Mouse (Mus musculus) hindbrain, embryonic 16.5 days (tissue): ENCODE measurements around the gene Coro2b. TPM values are rescaled to one million over a fixed set of nuclear protein-coding genes. Genes with fewer than 3 reads are reported as not detected.

Experiments used
- ATAC-seq: fragments of 200-750 bp; cut with Nextera tagmentation; 2 replicates; pipeline ENCODE4 v1.8.0; 2017; ENCODE audit warnings: moderate TSS enrichment, moderate library complexity
- H3K27ac ChIP-seq: fragments of 300-500 bp; sonication (generic); 2 replicates; pipeline ENCODE4 v1.5.1; 2014; ENCODE audit warnings: low read depth, mild to moderate bottlenecking, control low read depth, low read length, moderate library complexity
- H3K27me3 ChIP-seq: fragments of 300-500 bp; sonication (generic); replicated peaks from 2 replicates; pipeline ENCODE4 v1.6.1; 2014; ENCODE audit warnings: low read length; ENCODE audit not compliant: control insufficient read depth, insufficient read depth
- H3K36me3 ChIP-seq: fragments of 300-500 bp; sonication (generic); 2 replicates; pipeline ENCODE4 v1.6.1; 2014; ENCODE audit warnings: mild to moderate bottlenecking, low read length, moderate library complexity, mixed read lengths; ENCODE audit not compliant: control insufficient read depth, insufficient read depth
- H3K4me1 ChIP-seq: fragments of 300-500 bp; sonication (generic); 2 replicates; pipeline ENCODE4 v1.6.1; 2014; ENCODE audit warnings: low read depth, low read length; ENCODE audit not compliant: control insufficient read depth, insufficient read depth
- H3K4me2 ChIP-seq: fragments of 300-500 bp; sonication (generic); 2 replicates; pipeline ENCODE4 v1.6.1; 2014; ENCODE audit warnings: mild to moderate bottlenecking, low read length, control low read depth, moderate library complexity
- H3K4me3 ChIP-seq: fragments of 300-500 bp; sonication (generic); 2 replicates; pipeline ENCODE4 v1.5.1; 2014; ENCODE audit warnings: mild to moderate bottlenecking, low read length, control low read depth, moderate library complexity
- H3K9ac ChIP-seq: fragments of 300-500 bp; sonication (generic); 2 replicates; pipeline ENCODE4 v1.6.1; 2014; ENCODE audit warnings: low read depth, mild to moderate bottlenecking, control low read depth, low read length, moderate library complexity
- H3K9me3 ChIP-seq: fragments of 300-500 bp; sonication (generic); 2 replicates; pipeline ENCODE4 v1.6.1; 2014; ENCODE audit warnings: mild to moderate bottlenecking, low read length, moderate library complexity; ENCODE audit not compliant: control insufficient read depth
- WGBS: fragments of 180-500 bp; shearing (Covaris S2); extraction: QIAGEN DNeasy Blood & Tissue Kit; methylation state at CpG from one replicate; pipeline ENCODE4 v1.1.7; 2014; 5-methylcytosine and 5-hydroxymethylcytosine counted together
- polyA plus RNA-seq: library from polyadenylated mRNA; unstranded; fragments of >200 nt; fragmentation: Nextera tagmentation; extraction: Ambion mirVana; gene quantifications from 2 replicates; pipeline ENCODE4 v1.2.1, GENCODE M21; 2015

Coro2b gene
- polyA plus RNA-seq, 1 experiment from 2014 or later = 37.5 TPM

DNA sequence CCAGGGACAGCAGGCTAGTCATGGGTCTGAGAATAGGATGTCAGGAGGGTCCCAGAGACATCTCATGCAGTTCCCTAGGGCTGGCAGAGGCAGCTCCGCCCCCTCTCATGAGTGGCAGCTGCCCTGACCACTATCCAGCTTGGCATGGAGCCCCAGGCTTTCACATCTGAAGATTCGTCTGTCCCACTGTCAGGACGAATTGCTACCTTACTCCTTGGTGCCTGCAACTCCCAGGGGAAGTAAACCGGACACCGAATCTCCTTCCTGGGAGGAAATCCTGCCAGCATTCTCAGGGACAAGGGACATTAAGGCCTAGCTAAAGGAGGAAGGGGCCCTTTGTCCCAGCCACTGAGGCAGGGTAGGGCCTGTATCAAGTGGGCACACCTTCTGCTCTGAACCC, 14.6 kb downstream of the Coro2b start:
- no peak overlapping the region for H3K4me2 ChIP-seq
- H3K4me3 ChIP-seq = no peak overlapping the region
- no peaks in the 10 kb centered on the region for H3K27me3 ChIP-seq
- peaks cover 87% of the 10 kb centered on the region for H3K4me1 ChIP-seq
- no peak for ATAC-seq
- no peak overlapping the region for H3K9ac ChIP-seq
- peak overlapping the region; percentile 71 for H3K27ac ChIP-seq
- no peaks in the 10 kb centered on the region for H3K9me3 ChIP-seq
- WGBS = 18% methylated on average over 5 of the region's 5 CpGs
- no peaks in the 10 kb centered on the region for H3K36me3 ChIP-seq

DNA sequence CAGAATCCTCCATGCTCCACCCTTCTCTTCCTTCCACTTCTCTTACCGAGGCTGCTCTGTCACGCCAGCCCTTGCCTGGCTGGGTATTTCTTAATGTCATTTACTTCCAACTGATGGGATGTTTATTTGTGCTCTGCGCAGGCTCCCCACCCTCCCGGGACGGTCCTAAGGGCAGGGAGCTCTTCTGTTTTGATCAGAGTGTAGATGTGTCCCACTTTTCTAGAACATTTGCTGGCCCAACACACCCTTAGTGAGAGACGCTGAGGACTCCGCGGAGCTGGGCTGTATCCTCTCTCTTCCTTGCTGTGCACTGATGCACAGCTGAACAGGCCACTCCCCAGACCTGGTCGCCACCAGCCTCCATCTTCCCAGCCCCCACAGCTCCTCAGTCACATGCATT, 15.3 kb downstream of the Coro2b start:
- no peaks in the 10 kb centered on the region for H3K36me3 ChIP-seq
- no peak overlapping the region for H3K4me3 ChIP-seq
- peak overlapping the region; percentile 18; the same call in 1 of the 2 replicates for H3K9ac ChIP-seq
- no peaks in the 10 kb centered on the region for H3K9me3 ChIP-seq
- H3K4me2 ChIP-seq = no peak overlapping the region
- 37% methylated on average over 9 of the region's 9 CpGs for WGBS
- ATAC-seq = no peak
- peak overlapping the region; percentile 71 for H3K27ac ChIP-seq
- no peaks in the 10 kb centered on the region for H3K27me3 ChIP-seq
- peaks cover 82% of the 10 kb centered on the region for H3K4me1 ChIP-seq

DNA sequence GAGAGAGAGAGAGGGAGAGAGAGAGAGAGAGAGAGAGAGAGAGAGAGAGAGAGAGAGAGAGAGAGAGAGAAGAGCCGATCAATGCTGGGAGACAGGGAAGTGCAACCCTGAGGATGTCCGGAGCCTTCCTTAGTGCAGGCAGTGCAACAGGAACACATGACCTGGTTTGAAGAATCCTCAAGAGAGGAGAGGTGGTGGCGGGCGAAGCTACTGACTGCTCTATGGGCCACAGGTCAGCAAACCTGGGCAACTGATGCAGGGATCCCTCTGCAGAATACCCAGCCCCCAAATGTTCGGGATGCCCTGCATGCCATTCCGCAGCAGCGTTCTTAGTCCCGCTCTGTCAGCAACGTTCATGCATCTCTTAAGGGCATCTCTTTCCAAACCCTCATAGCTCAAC, 15.9 kb downstream of the Coro2b start:
- Histone ChIP-seq H3K9me3 (no peaks in the 10 kb centered on the region), H3K4me2 (no peak overlapping the region), H3K4me1 (peaks cover 76% of the 10 kb centered on the region), H3K4me3 (no peak overlapping the region), H3K36me3 (no peaks in the 10 kb centered on the region), H3K27me3 (no peaks in the 10 kb centered on the region), H3K9ac (peak overlapping the region; percentile 31; the same call in 1 of the 2 replicates), H3K27ac (peak overlapping the region; percentile 71)
- 45% methylated on average over 9 of the region's 9 CpGs for WGBS
- ATAC-seq = no peak

DNA sequence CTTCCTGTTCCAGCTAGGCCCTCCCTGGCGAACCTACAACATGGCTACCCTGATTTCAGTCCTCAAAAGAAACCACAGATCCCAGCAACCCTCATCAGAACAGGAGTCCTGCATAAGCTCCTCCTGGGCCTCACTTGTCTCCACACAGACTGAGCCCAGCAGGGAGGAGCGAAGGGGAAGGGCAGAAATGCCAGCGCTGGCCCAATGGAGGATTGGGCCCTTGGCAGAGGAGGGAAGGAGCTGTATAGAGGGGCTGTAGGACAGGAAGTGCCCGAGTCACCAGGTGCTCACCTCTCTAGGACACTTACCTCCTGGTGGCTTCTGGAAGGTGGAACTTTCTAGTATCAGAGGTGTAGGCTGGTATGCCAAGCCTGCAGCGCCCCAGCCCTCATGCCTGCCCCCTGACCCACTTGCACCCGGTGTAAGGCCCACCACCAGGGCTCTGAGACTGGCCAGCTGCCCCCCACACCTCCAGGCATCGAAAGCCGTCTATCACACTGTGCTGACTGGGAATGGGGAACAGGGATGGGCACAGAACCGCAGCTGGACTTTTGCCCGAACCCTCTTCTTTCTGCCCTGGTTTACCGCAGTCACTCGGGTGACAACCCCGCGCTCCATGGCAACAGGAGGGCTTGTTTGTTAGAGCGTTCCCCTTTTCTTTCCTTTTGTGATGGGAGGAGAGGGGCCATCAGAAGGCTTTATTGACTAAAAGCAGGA, 16.9 kb downstream of the Coro2b start:
- peaks cover 67% of the 10 kb centered on the region for H3K4me1 ChIP-seq
- no peak overlapping the region for H3K4me2 ChIP-seq
- H3K9ac ChIP-seq = peak overlapping the region; percentile 13; the same call in 1 of the 2 replicates
- WGBS = 49% methylated on average over 15 of the region's 15 CpGs
- H3K4me3 ChIP-seq = no peak overlapping the region
- H3K36me3 ChIP-seq = no peaks in the 10 kb centered on the region
- H3K27ac ChIP-seq = peak overlapping the region; percentile 71
- ATAC-seq = peak; percentile 23; the same call in 1 of the 2 replicates
- no peaks in the 10 kb centered on the region for H3K9me3 ChIP-seq
- no peaks in the 10 kb centered on the region for H3K27me3 ChIP-seq

DNA sequence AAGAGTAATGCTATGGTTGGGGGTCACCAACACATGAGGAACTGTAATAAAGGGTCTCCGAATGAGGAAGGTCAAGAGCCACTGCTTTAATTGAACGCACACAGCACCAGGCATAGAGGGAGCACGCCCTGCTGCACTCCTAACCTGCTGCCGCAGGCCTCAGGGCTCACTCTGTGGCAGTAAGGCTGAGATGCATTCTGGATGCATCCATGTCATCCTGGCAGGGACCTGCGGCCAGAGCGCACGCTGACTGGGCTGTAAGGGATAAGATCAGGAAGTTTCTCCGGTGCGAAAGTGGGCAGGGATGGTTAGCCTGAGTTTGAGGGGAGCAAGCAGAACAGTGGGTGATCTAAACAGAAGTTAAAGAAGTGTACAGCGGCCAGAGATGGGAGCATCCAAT, 17.5 kb downstream of the Coro2b start:
- H3K4me1 ChIP-seq = peaks cover 61% of the 10 kb centered on the region

DNA sequence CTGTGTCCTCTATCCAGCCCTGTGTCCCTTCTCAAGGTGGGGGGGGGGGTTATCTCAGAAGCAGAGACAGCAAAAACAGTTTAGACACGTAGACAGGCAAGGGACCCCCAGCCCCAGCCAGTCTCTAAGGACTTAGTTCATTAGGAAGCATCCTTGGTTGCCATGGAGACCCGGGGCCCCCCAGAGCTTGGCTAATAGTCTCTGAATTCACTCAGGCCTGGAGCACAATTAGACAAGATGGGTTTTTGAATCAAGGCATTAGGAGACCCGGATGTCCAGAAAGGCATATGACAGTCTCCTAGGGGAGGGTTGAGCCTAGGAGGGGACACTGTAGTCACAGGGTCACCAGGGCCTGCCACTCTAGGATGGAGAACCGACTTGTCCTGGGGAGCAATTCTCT, 18.3 kb downstream of the Coro2b start:
- peak overlapping the region; percentile 11; the same call in 1 of the 2 replicates for H3K9ac ChIP-seq
- 22% methylated on average over 4 of the region's 4 CpGs for WGBS
- H3K27ac ChIP-seq = peak overlapping the region; percentile 66
- H3K4me2 ChIP-seq = no peak overlapping the region
- ATAC-seq = no peak
- no peak overlapping the region for H3K4me3 ChIP-seq
- H3K36me3 ChIP-seq = no peaks in the 10 kb centered on the region
- H3K27me3 ChIP-seq = no peaks in the 10 kb centered on the region
- H3K4me1 ChIP-seq = peaks cover 62% of the 10 kb centered on the region
- H3K9me3 ChIP-seq = no peaks in the 10 kb centered on the region

More for the DNA sequence above, 17.5 kb downstream of the Coro2b start:
- Histone ChIP-seq H3K9ac (no peak overlapping the region), H3K27me3 (no peaks in the 10 kb centered on the region), H3K4me2 (no peak overlapping the region), H3K4me3 (no peak overlapping the region), H3K9me3 (no peaks in the 10 kb centered on the region), H3K27ac (peak overlapping the region; percentile 66; the same call in 1 of the 2 replicates), H3K36me3 (no peaks in the 10 kb centered on the region)
- ATAC-seq = no peak
- WGBS = 79% methylated on average over 10 of the region's 10 CpGs

DNA sequence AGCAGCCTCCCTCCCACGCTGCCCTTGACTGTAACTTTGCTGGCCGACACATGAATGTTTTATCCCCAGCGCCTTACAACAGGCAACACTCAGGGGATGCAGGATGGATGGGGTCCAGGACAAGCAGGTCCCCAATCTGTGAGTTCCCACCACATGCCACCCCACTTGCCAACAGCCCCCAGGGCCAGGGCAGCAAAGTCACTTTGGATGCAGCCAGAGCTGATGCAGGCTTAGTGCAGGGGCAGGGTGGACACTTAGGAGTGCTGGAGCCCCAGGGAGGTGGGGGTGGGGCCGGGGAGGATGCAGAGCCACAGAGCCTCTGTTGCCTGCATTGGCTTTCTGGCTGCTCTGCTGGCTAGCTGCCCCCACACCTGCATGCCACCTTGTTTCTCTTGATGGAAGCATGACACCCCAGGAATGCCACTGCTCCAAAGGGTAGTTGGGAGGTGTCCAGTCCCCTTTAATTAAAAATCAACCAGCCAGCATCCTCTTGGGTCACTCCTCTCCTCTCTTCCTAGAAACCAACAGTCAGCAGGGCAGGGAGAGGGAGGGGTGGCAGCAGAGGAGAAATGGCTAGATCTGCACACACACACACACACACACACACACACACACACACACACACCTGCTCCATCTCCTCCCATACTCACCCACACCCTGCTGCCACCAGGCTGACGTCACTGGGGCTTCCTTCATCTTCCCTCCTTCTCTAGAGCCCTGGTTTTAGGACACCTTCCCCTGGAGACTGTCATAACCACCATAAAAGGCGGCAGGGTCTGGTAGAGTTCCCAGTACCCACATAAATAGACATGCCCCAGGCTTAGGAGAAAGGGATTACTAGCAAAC, 19.5 kb downstream of the Coro2b start:
- H3K27me3 ChIP-seq = no peaks in the 10 kb centered on the region
- 64% methylated on average over 6 of the region's 6 CpGs for WGBS
- H3K4me3 ChIP-seq = no peak overlapping the region
- ATAC-seq = no peak
- no peaks in the 10 kb centered on the region for H3K9me3 ChIP-seq
- H3K36me3 ChIP-seq = no peaks in the 10 kb centered on the region
- no peak overlapping the region for H3K4me2 ChIP-seq
- no peak overlapping the region for H3K9ac ChIP-seq
- peaks cover 57% of the 10 kb centered on the region for H3K4me1 ChIP-seq
- H3K27ac ChIP-seq = no peak overlapping the region

DNA sequence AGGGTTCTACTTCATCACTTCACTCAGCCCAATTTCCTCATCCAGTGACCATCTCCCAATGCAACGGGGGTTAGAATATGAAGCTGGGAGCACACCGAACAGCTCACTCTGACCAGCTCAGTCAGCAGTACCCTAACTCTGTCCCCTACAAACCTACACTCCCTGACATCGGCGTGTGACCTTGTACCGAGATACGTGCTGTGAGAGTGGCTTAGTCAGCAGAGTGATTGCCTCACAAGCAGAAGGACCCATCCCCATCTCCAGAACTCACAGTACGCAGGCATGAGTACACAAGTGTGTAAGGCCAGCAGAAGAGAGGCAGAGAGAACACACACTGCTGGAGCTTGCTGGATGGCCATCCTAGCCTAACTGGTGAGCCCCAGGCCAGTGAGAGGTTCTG, 21.7 kb downstream of the Coro2b start:
- Histone ChIP-seq H3K4me1 (peaks cover 41% of the 10 kb centered on the region), H3K9ac (no peak overlapping the region), H3K9me3 (no peaks in the 10 kb centered on the region), H3K4me3 (no peak overlapping the region), H3K27ac (no peak overlapping the region), H3K36me3 (no peaks in the 10 kb centered on the region), H3K27me3 (no peaks in the 10 kb centered on the region), H3K4me2 (no peak overlapping the region)
- WGBS = 97% methylated on average over 7 of the region's 7 CpGs
- no peak for ATAC-seq

DNA sequence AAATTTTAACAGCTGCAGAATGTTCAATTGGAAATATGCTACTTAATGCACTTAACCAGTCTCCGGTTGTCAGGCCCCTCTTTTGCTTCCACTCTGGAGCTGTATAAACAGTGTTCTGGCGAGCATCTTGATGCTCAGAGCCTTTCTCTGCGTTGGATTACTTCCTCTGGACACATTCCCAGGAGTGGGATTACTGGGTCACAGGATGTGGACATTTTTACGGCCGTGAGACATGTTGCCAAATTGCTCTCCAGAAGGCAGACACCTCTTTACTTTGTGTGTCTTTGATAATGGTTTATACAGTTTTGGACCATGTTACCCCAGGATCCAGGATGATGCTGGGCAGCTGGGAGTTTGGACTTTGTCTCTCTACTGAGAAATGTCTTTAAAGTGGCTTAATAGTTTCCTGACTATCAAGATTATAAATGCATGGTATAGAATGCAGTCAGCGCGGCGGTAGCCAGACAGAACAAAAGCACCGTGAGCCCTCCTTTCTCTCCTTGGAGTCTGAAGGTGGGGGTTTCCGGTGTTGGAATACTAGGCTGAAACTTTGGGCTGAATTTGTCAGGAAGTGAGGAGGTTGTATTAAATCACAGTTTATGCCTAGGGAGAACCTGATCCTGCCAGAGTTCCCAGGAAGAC, 23.2 kb downstream of the Coro2b start:
- Histone ChIP-seq H3K4me2 (no peak overlapping the region), H3K4me3 (no peak overlapping the region), H3K36me3 (no peaks in the 10 kb centered on the region), H3K4me1 (peaks cover 32% of the 10 kb centered on the region), H3K9ac (no peak overlapping the region), H3K27ac (peak overlapping the region; percentile 61), H3K9me3 (no peaks in the 10 kb centered on the region), H3K27me3 (no peaks in the 10 kb centered on the region)
- WGBS = 44% methylated on average over 10 of the region's 10 CpGs
- no peak for ATAC-seq
